ENCODE assay signal across 36 mouse cellular contexts in the genomic region with DNA sequence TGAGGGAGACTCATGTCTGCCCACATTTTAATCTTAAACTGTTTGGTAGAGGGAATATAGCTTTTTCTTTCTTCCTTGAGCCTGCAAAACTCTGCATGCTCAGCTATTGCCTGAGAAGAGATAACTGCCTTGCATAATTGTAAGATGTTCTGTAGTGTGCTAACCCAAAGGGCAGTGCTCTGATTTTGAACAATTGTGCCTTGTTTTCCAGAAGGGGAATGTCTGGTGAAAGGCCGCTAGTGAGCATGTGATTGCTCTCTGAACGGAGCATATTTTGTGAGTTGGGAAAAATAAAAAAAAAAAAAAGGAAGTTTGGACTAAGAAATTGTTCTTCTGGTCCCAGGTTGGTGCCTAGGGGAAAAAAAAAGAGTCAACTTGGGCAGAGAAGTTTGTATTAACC. TPM values are rescaled to one million over a fixed set of nuclear protein-coding genes. Genes with fewer than 3 reads are reported as not detected.
A peak's percentile ranks its signal among the peaks of the same experiment; 100 is the strongest.
DNase-seq lines count a peak whose midpoint lies in the region; TF ChIP-seq lines count a peak whose summit lies in the region.
"Had no signal": no experiment of that assay in that cellular context is flagged by ENCODE, and none has a peak within 500 bp of the region (broad histone marks: within the 10 kb centered on the region; RNA-seq: fewer than 3 reads in every experiment).

No protein-coding gene starts in this region.

- no peaks in the 10 kb centered on the region for H3K9me3 ChIP-seq in embryonic facial prominence, embryonic 10.5 days
- H3K9me3 ChIP-seq: embryonic facial prominence, embryonic 13.5 days; heart, embryonic 10.5 days; heart, embryonic 13.5 days had no signal

- WGBS in embryonic facial prominence, embryonic 10.5 days: 38% methylated on average over 2 of the region's 2 CpGs
- 74% methylated on average over 2 of the region's 2 CpGs for WGBS in olfactory bulb, adult 2 months

- peaks cover 41% of the 10 kb centered on the region for H3K4me1 ChIP-seq in embryonic facial prominence, embryonic 10.5 days
- H3K4me1 ChIP-seq in olfactory bulb, adult 2 months (ENCODE audit: control insufficient read depth, insufficient read depth, low read length): peaks cover 7% of the 10 kb centered on the region
- H3K4me1 ChIP-seq: embryonic facial prominence, embryonic 13.5 days had no signal

- H3K4me3 ChIP-seq in layer of hippocampus, adult 2 months: no peak overlapping the region
- H3K4me3 ChIP-seq in embryonic facial prominence, embryonic 10.5 days: no peak overlapping the region
- H3K4me3 ChIP-seq in olfactory bulb, adult 2 months (ENCODE audit: insufficient read depth, low read depth, low read length): no peak overlapping the region
- no peak overlapping the region for H3K4me3 ChIP-seq in gastrocnemius, adult 2 months
- H3K4me3 ChIP-seq: embryonic facial prominence, embryonic 13.5 days; erythroblast, embryonic 14.5 days; heart, adult 2 months; heart, embryonic 10.5 days; heart, embryonic 13.5 days had no signal

- no peak for TF ChIP-seq POLR2A in olfactory bulb, adult 2 months (IDR thresholded peaks at IDR 0.05; ENCODE audit: insufficient read depth, low read depth, low read length)

- peak overlapping the region; percentile 58 for H3K27ac ChIP-seq in layer of hippocampus, adult 2 months
- H3K27ac ChIP-seq in embryonic facial prominence, embryonic 10.5 days (replicated peaks): 0 out of 2 replicates have a peak overlapping the region, but pooled peaks have one; percentile 52
- peak overlapping the region; percentile 27; the same call in 1 of the 2 replicates for H3K27ac ChIP-seq in olfactory bulb, adult 2 months (ENCODE audit: insufficient read depth, low read depth, low read length)
- no peak overlapping the region for H3K27ac ChIP-seq in gastrocnemius, adult 2 months
- H3K27ac ChIP-seq: embryonic facial prominence, embryonic 13.5 days; heart, adult 2 months; heart, embryonic 10.5 days; heart, embryonic 13.5 days; hindbrain, embryonic 14.5 days had no signal

- 0 out of 2 replicates have a peak, but pooled peaks cover 12% of the 10 kb centered on the region for H3K27me3 ChIP-seq in embryonic facial prominence, embryonic 10.5 days (replicated peaks; ENCODE audit: low read depth, poor library complexity, severe bottlenecking)
- H3K27me3 ChIP-seq: embryonic facial prominence, embryonic 13.5 days had no signal

- DNase-seq in layer of hippocampus, adult 2 months (ENCODE audit: low spot score in 2 of 2): no peak
- no peak for DNase-seq in layer of hippocampus, postnatal 14 days (ENCODE audit: low spot score in 2 of 2)
- DNase-seq in Muller cell, postnatal 12 days (ENCODE audit: inconsistent ontology term): peak; percentile 43
- DNase-seq in embryonic facial prominence, embryonic 10.5 days (ENCODE audit: low spot score): no peak
- no peak for DNase-seq in spleen, postnatal 14 days (ENCODE audit: low spot score in 2 of 2)
- no peak for DNase-seq in gastrocnemius, adult 2 months
- DNase-seq: adrenal gland, postnatal 10 days; adrenal gland, postnatal 36 days; B cell, adult 2 months; cerebellum, adult 11 months; cerebellum, adult 2 months; cerebellum, adult 9-11 months; cerebellum, postnatal 25 days; forebrain, postnatal 0 days; gastrocnemius, postnatal 10 days; gastrocnemius, postnatal 36 days; heart, adult 2 months; heart, postnatal 14 days; heart, postnatal 4 days had no signal

- intact Hi-C loops in gastrocnemius, adult 2 months (cut with DNase I): no loop called here

- no peak for TF ChIP-seq CTCF in layer of hippocampus, adult 2 months (conservative IDR thresholded peaks at IDR 0.05)
- no peak for TF ChIP-seq CTCF in olfactory bulb, adult 2 months (IDR thresholded peaks at IDR 0.05; ENCODE audit: insufficient read depth, low read depth, low read length)
- no peak for TF ChIP-seq CTCF in gastrocnemius, adult 2 months (IDR thresholded peaks at IDR 0.05)

- H3K36me3 ChIP-seq in embryonic facial prominence, embryonic 10.5 days (replicated peaks): no peaks in the 10 kb centered on the region; the same call in 1 of the 2 replicates
- H3K36me3 ChIP-seq: G1E; heart, embryonic 10.5 days; heart, embryonic 13.5 days had no signal

RNA-seq across cellular contexts. Expression of a gene that starts 18.2 kb away (rescaled TPM):
- total RNA-seq in layer of hippocampus, adult 2 months (2021): not detected
- not detected for total RNA-seq in layer of hippocampus, postnatal 14 days (2021)
- polyA plus RNA-seq in embryonic facial prominence, embryonic 10.5 days (2016; fragmentation: Nextera tagmentation; extraction: Ambion mirVana): not detected in 2 replicates
- not detected in 2 replicates for polyA plus RNA-seq in olfactory bulb, adult 2 months (2012; ENCODE audit: insufficient read depth, insufficient read length, low replicate concordance, missing spikeins)
- not detected for total RNA-seq in gastrocnemius, adult 2 months (2021)
- total RNA-seq: adrenal gland, adult 18-20 months; CH12.LX; common myeloid progenitor, adult 5-6 weeks; forebrain, postnatal 0 days; G1E; gastrocnemius, postnatal 10 days; gastrocnemius, postnatal 36 days; granulocyte monocyte progenitor cell, adult 5-6 weeks; heart, adult 2 months; heart, postnatal 14 days had no signal
- polyA plus RNA-seq: activated CD4-positive, CD25-positive, alpha-beta regulatory T cell, adult 4 months; cerebellum, adult 2 months; embryonic facial prominence, embryonic 13.5 days; erythroblast, embryonic 14.5 days; forebrain, embryonic 14.5 days; forebrain, postnatal 0 days; frontal cortex, adult 2 months; G1E; heart, adult 2 months; heart, embryonic 10.5 days; heart, embryonic 13.5 days; heart, embryonic 16.5 days; hindbrain, embryonic 11.5 days; hindbrain, embryonic 14.5 days; intestine, embryonic 14.5 days had no signal

RNA-seq across cellular contexts. Expression of a gene that starts 49.4 kb away (rescaled TPM):
- 1 to 10 TPM; 1.1 to 1.7 TPM for total RNA-seq in layer of hippocampus, adult 2 months (2021)
- total RNA-seq in layer of hippocampus, postnatal 14 days (2021): 1 to 10 TPM; 1.1 to 1.2 TPM
- polyA plus RNA-seq in embryonic facial prominence, embryonic 10.5 days (2016; fragmentation: Nextera tagmentation; extraction: Ambion mirVana): 1.2 and 1.7 TPM in 2 replicates
- not detected in 2 replicates for polyA plus RNA-seq in olfactory bulb, adult 2 months (2012; ENCODE audit: insufficient read depth, insufficient read length, low replicate concordance, missing spikeins)
- total RNA-seq in gastrocnemius, adult 2 months (2021): under 1 TPM; 0.67 to 0.77 TPM
- total RNA-seq: CH12.LX; common myeloid progenitor, adult 5-6 weeks; granulocyte monocyte progenitor cell, adult 5-6 weeks had no signal
- polyA plus RNA-seq: activated CD4-positive, CD25-positive, alpha-beta regulatory T cell, adult 4 months; erythroblast, embryonic 14.5 days; forebrain, embryonic 14.5 days; G1E had no signal
